Mouse (Mus musculus) lung, embryonic 16.5 days (tissue): Measurements from ENCODE around the gene Adcy6. TPM values are rescaled to one million over a fixed set of nuclear protein-coding genes. Genes with fewer than 3 reads are reported as not detected.

Experiments
- ATAC-seq: fragments of 200-750 bp; cut with Nextera tagmentation; 2 replicates; pipeline ENCODE4 v1.8.0; 2017; ENCODE audit warnings: low read depth, mild to moderate bottlenecking, moderate library complexity
- H3K27ac ChIP-seq: fragments of 300-500 bp; sonication (generic); 2 replicates; pipeline ENCODE4 v1.5.1; 2014; ENCODE audit warnings: mild to moderate bottlenecking, control low read depth, low read length
- H3K27me3 ChIP-seq: fragments of 300-500 bp; sonication (generic); 2 replicates; pipeline ENCODE4 v1.6.1; 2014; ENCODE audit warnings: low read depth, low read length, mixed read lengths; ENCODE audit not compliant: control insufficient read depth, insufficient read depth
- H3K36me3 ChIP-seq: fragments of 300-500 bp; sonication (generic); 2 replicates; pipeline ENCODE4 v1.6.1; 2014; ENCODE audit warnings: low read length; ENCODE audit not compliant: control insufficient read depth, insufficient read depth
- H3K4me1 ChIP-seq: fragments of 300-500 bp; sonication (generic); replicated peaks from 2 replicates; pipeline ENCODE4 v1.6.1; 2014; ENCODE audit warnings: low read length, mixed read lengths; ENCODE audit not compliant: control insufficient read depth, insufficient read depth
- H3K4me2 ChIP-seq: fragments of 300-500 bp; sonication (generic); 2 replicates; pipeline ENCODE4 v1.6.1; 2014; ENCODE audit warnings: low read depth, low read length, control low read depth
- H3K4me3 ChIP-seq: fragments of 300-500 bp; sonication (generic); 2 replicates; pipeline ENCODE4 v1.5.1; 2014; ENCODE audit warnings: mild to moderate bottlenecking, low read length, control low read depth
- H3K9ac ChIP-seq: fragments of 300-500 bp; sonication (generic); 2 replicates; pipeline ENCODE4 v1.6.1; 2014; ENCODE audit warnings: low read length, control low read depth
- H3K9me3 ChIP-seq: fragments of 300-500 bp; sonication (generic); 2 replicates; pipeline ENCODE4 v1.6.1; 2016; ENCODE audit warnings: low read length; ENCODE audit not compliant: control insufficient read depth
- WGBS: fragments of 180-500 bp; shearing (Covaris S2); extraction: QIAGEN DNeasy Blood & Tissue Kit; methylation state at CpG from one replicate; pipeline ENCODE4 v1.1.7; 2014; 5-methylcytosine and 5-hydroxymethylcytosine counted together
- polyA plus RNA-seq: library from polyadenylated mRNA; unstranded; fragments of >200 nt; fragmentation: Nextera tagmentation; extraction: Ambion mirVana; gene quantifications from 2 replicates; pipeline ENCODE4 v1.2.1, GENCODE M21; 2015

Gene Adcy6
- polyA plus RNA-seq, 1 experiment from 2014 or later: 21.7 TPM

DNA sequence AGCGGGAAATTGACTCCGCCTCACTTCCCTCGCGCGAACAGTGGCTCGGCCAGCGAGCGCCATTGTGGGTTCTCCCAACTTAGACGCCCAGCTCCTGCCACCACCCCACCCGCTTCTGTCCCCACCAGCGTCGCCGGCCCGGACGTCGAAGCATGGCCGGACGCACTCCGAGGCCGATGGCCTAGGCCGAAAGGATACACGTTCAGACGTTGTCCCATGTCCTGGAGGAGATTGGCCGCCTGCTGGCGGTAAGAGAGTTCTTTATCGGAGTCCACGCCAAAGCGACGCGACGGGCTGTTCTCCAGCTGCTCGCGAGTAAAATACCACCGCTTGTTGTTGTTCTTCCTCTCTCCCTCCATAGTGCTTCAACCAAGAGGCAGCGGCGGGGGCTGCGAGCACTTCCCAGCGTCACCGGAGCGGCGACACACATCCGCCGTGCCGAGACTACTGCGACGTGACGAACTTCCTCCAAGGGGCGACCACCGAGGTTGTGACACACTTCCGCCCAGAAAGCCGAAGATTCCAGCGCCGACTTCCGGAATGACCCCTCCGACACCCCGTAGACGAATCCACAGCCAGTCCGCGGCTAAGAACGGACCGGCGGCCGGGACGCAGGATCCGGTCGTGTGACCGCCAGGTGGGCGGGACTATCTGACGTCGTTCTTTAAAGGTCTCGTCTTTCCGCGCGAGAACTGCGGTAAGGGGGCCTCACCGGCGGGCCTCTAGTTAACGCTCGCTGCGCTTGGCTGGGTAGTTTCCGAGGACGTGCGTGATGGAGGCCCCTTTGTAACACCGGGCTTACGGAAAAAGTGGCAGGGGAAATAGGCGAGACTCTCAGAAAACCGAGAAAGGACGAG lies 42.4 kb downstream of the Adcy6 start:
- Histone ChIP-seq H3K9me3 (no peaks in the 10 kb centered on the region), H3K27me3 (no peaks in the 10 kb centered on the region), H3K9ac (peak overlapping the region; percentile 94), H3K4me3 (peak overlapping the region; percentile 97), H3K36me3 (peaks cover 8% of the 10 kb centered on the region; the same call in 1 of the 2 replicates), H3K27ac (peak overlapping the region; percentile 98), H3K4me2 (peak overlapping the region; percentile 92), H3K4me1 (peaks cover 24% of the 10 kb centered on the region)
- ATAC-seq: peak; percentile 97
- under 1% methylated on average over 85 of the region's 88 CpGs for WGBS

DNA sequence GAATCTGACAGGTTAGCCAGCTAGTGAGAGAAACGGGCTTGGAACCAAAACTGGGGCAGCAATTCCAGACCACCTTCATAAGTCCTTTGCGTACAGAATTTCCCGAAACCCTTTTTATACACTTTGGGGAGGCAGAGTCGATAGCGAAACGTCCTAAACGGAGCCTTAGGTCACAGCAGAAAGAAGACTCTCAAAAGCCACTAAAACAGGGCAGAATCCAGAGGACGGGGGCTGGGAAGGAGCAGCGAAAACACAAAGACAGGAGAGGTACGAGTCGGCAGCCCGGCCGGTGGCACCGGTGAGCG lies 43.0 kb downstream of the Adcy6 start:
- H3K36me3 ChIP-seq: peaks cover 8% of the 10 kb centered on the region; the same call in 1 of the 2 replicates
- H3K4me1 ChIP-seq: peaks cover 24% of the 10 kb centered on the region
- H3K4me2 ChIP-seq: peak overlapping the region; percentile 92
- no peak for ATAC-seq
- peak overlapping the region; percentile 94 for H3K9ac ChIP-seq
- H3K4me3 ChIP-seq: peak overlapping the region; percentile 97
- H3K9me3 ChIP-seq: no peaks in the 10 kb centered on the region
- peak overlapping the region; percentile 98 for H3K27ac ChIP-seq
- no peaks in the 10 kb centered on the region for H3K27me3 ChIP-seq
- under 1% methylated on average over 15 of the region's 15 CpGs for WGBS

DNA sequence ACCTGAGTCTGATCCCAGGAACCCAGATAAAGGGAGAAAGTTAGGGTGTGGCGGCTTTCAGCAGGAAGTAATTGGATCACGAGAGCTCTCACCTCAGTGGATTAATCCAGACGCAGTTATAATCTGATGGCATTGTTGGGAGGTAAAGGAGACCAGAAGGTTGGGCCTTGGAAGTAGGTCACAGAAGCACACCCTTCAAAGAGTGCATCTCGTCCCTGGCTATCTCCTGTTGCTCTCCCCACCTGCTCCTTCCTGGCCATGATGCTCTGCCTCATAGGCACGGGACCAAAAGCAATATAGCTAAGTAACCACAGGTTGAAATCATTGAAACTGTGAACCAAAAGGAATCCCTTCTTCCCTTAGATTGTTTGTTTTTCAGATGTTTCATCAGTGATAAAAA lies 52.7 kb downstream of the Adcy6 start:
- no peak overlapping the region for H3K9ac ChIP-seq
- H3K27me3 ChIP-seq: no peaks in the 10 kb centered on the region
- H3K4me3 ChIP-seq: no peak overlapping the region
- no peak overlapping the region for H3K27ac ChIP-seq
- WGBS: 83% methylated on average over 5 of the region's 5 CpGs
- ATAC-seq: no peak
- no peaks in the 10 kb centered on the region for H3K9me3 ChIP-seq
- H3K4me2 ChIP-seq: no peak overlapping the region
- peaks cover 28% of the 10 kb centered on the region for H3K36me3 ChIP-seq
- H3K4me1 ChIP-seq: no peaks in the 10 kb centered on the region

DNA sequence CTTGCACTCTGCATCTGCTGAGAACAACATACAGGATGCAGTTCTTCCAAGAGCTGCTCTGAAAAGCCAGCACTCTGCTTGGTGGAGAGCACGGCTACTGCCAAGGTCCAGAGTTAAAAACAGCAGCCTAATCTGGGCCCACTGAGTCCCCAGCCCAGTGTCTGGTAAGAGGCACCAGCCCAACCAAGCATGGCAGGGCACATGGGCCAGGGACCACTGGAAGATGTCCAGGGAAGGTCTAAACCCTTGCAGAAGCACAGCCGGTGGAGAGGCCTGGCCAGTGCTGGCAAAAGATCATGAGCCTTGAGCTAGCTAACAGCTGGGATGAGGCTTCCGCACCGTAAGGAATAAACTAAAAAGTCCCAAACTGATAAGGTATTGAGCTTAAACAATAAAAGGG lies 54.0 kb downstream of the Adcy6 start:
- Histone ChIP-seq H3K36me3 (peaks cover 36% of the 10 kb centered on the region), H3K27me3 (no peaks in the 10 kb centered on the region), H3K9me3 (no peaks in the 10 kb centered on the region), H3K4me2 (no peak overlapping the region), H3K4me3 (no peak overlapping the region), H3K9ac (no peak overlapping the region), H3K4me1 (no peaks in the 10 kb centered on the region), H3K27ac (no peak overlapping the region)
- WGBS: 85% methylated on average over 4 of the region's 4 CpGs
- no peak for ATAC-seq

DNA sequence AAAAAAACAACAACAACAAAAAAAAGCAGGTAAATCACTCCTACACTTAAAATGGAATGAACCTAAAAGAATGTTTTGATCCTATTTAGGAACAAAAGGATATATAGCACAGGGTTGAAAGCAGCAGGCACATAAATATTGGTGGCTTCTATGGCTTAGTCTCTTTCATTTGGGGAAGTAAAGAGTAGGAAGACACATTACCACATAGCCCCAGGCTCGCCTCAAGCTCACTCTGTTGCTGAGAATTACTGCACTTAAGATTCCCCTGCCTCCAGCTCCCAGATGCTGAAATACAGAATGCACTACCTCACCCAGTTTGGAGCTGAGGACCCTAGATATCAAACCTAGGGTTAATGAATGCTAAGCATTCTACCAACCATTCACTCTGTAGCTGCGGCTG lies 57.1 kb downstream of the Adcy6 start:
- Histone ChIP-seq H3K9ac (no peak overlapping the region), H3K4me1 (no peaks in the 10 kb centered on the region), H3K9me3 (no peaks in the 10 kb centered on the region), H3K27ac (no peak overlapping the region), H3K36me3 (peaks cover 35% of the 10 kb centered on the region), H3K27me3 (no peaks in the 10 kb centered on the region), H3K4me3 (no peak overlapping the region), H3K4me2 (no peak overlapping the region)
- ATAC-seq: no peak
- WGBS: 84% methylated on average over 2 of the region's 2 CpGs

DNA sequence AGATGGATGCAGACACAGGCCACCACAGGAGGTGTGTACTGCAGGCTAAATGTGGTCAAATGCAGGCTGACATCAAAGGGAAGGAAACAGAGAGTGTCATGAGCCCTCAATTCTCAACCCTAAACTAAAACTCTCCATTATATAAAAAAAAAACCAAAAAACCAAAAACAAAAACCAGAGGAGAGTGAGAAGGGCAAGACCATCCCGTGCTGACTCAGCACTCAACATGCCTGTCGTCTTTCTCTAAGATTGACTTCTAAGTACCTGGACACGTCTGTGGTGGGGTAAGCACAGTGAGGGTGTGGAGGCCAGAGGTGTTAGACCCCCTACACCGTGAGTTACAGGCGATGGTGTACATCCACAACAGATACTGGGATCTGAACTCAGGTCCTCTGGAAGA lies 63.0 kb downstream of the Adcy6 start:
- Histone ChIP-seq H3K9ac (no peak overlapping the region), H3K36me3 (peaks cover 51% of the 10 kb centered on the region), H3K4me2 (no peak overlapping the region), H3K4me1 (no peaks in the 10 kb centered on the region), H3K9me3 (no peaks in the 10 kb centered on the region), H3K4me3 (no peak overlapping the region), H3K27me3 (no peaks in the 10 kb centered on the region), H3K27ac (no peak overlapping the region)
- ATAC-seq: no peak
- 93% methylated on average over 5 of the region's 5 CpGs for WGBS

DNA sequence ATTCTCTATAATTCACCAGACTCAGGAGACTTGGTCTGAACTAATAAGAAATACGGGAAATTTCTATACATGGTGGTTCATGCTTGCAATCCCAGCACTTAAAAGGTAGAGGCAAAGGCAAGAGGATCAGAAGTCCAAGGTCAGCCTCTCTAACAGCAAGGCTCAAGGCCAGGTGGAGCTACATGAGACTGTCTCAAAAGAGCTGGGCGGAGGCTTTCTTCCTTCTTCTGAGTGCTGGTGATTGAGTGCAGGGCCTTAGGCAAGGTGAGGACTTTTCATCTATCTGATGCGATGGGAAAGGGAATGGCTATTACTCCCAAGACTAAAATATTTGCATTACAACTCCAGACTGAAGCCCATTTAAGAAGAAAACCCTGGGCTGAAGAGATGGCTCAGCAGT lies 64.7 kb downstream of the Adcy6 start:
- H3K4me3 ChIP-seq: no peak overlapping the region
- no peak overlapping the region for H3K9ac ChIP-seq
- no peaks in the 10 kb centered on the region for H3K9me3 ChIP-seq
- no peak overlapping the region for H3K4me2 ChIP-seq
- WGBS: 90% methylated on average over 3 of the region's 3 CpGs
- H3K36me3 ChIP-seq: peaks cover 42% of the 10 kb centered on the region
- H3K4me1 ChIP-seq: no peaks in the 10 kb centered on the region
- H3K27me3 ChIP-seq: no peaks in the 10 kb centered on the region
- H3K27ac ChIP-seq: no peak overlapping the region
- ATAC-seq: no peak

DNA sequence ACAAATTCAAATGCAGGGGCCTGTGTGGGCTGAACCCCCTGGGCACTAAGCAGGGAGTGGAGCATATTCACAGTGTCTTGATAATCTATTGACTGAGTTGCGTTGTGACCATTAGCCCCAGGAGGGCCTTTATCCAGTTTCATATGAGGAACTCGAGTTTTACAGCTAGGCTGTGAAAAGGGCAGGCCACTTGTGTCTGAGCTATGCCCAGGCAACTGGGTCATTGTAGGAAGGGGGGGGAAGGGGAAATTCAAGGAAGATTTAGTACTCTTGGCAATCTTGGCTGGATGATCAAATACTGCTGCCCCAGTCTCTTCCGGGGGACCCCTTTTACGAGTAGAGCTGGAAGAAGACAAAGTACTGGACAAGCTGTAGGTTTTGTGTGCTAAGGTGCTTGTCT lies 66.5 kb downstream of the Adcy6 start:
- 86% methylated on average over 4 of the region's 4 CpGs for WGBS
- H3K27me3 ChIP-seq: no peaks in the 10 kb centered on the region
- no peak overlapping the region for H3K27ac ChIP-seq
- H3K4me3 ChIP-seq: no peak overlapping the region
- H3K9me3 ChIP-seq: no peaks in the 10 kb centered on the region
- ATAC-seq: no peak
- no peaks in the 10 kb centered on the region for H3K4me1 ChIP-seq
- H3K36me3 ChIP-seq: peaks cover 38% of the 10 kb centered on the region
- no peak overlapping the region for H3K9ac ChIP-seq
- H3K4me2 ChIP-seq: no peak overlapping the region

DNA sequence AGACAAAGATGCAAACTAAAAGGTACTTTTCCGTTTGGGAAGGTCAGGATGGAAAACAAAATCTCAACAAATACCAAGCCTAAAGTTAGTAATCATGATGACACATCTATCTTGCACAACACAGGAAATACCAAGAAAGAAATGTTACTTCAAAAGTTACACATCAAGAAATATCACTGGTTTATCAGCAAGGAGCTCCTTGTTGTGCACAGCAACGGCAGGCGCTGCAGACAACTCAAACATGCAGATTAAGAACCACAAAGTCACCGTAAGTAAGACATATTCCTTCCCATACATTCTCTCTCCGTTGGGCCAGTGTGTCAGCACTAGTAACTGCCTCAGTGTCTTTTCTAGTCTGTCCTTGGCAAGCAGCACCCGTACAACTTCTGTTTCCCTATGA lies 68.8 kb downstream of the Adcy6 start:
- Histone ChIP-seq H3K4me2 (no peak overlapping the region), H3K4me3 (no peak overlapping the region), H3K27ac (no peak overlapping the region), H3K9me3 (no peaks in the 10 kb centered on the region), H3K9ac (no peak overlapping the region), H3K4me1 (no peaks in the 10 kb centered on the region), H3K27me3 (no peaks in the 10 kb centered on the region), H3K36me3 (peaks cover 27% of the 10 kb centered on the region)
- 72% methylated on average over 6 of the region's 6 CpGs for WGBS
- no peak for ATAC-seq
